Mouse (Mus musculus): ENCODE results near the gene Cacnb4.

Cacnb4 gene

DNA sequence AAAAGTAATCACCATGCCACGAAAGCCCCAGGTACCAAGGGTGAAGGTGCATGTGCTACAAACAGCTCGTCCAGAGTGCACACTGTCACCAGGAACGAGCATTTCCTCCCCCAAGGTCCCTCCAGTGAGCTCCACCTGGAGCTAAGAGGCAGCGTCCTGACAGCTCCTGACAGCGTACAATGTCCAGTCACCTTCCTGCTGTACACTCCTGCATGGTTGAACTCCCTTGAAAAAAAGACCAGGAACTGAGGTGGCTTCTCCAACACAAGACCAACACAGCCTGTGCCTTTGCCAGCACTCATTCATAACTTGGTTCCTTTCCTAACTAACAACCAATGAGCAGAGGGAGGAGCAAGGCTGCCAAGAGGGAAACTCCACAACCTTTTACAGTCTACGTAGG is 255.4 kb downstream of the Cacnb4 start:
- DNase-seq (ENCODE audit: low spot score), result no peak

GRCm38 (mm10) chr2:52420001-52420710 is 256.5 kb downstream of the Cacnb4 start:
- no peak for DNase-seq (ENCODE audit: low spot score)

- DNase-seq (ENCODE audit: low spot score), result no peak
Measured at GRCm38 (mm10) chr2:52419295-52419694, 257.3 kb downstream of the Cacnb4 start.

- DNase-seq (ENCODE audit: low spot score), result no peak
Measured at GRCm38 (mm10) chr2:52412524-52413037, 264.1 kb downstream of the Cacnb4 start.

- DNase-seq (ENCODE audit: low spot score), result no peak
Measured at GRCm38 (mm10) chr2:52406480-52406879, 270.2 kb downstream of the Cacnb4 start.

DNA sequence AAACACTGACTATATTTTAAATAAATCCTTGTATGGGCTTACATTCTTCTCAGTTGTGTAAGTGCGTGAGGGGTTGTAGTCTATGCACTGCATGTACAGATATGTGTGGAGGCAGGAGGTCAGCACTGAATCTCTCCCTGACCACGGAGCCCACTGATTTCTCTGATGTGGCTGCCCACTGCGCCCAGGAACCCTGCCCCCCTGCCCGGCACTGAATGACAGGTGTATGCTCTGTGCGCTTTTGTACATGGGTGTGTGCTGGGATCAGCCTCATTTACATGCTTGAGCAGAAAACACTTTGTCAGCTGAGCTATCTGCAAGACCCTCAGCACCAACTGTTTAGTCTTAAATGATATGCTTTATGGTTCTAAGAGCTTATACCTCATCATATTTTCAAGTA is 271.4 kb downstream of the Cacnb4 start:
- no peak for DNase-seq (ENCODE audit: low spot score)

GRCm38 (mm10) chr2:52394529-52394928 is 282.1 kb downstream of the Cacnb4 start:
- no peak for DNase-seq (ENCODE audit: low spot score)

GRCm38 (mm10) chr2:52390415-52390975 is 286.1 kb downstream of the Cacnb4 start:
- DNase-seq (ENCODE audit: low spot score), result no peak

GRCm38 (mm10) chr2:52389975-52390374 is 286.7 kb downstream of the Cacnb4 start:
- DNase-seq (ENCODE audit: low spot score), result no peak

DNA sequence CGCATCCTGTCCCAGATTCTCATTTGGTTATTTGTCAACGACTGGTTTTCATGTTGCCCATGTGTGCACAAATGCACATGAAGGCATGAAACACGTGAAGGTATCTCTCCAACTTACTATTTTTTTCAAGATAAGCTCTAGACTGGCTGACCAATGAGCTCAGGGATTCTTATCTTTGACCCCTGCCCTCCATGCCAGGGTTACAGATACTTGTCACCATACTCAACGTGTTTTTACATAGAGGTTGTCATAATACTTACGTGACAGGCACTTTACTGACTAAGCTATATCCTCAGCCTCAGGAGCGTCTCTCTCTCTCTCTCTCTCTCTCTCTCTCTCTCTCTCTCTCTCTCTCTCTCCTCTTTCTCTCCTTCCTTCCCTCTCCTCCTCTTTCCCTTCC is 290.2 kb downstream of the Cacnb4 start:
- no peak for DNase-seq (ENCODE audit: low spot score)

GRCm38 (mm10) chr2:52386037-52386436 is 290.6 kb downstream of the Cacnb4 start:
- DNase-seq (ENCODE audit: low spot score), result no peak

- DNase-seq (ENCODE audit: low spot score), result no peak
Measured at GRCm38 (mm10) chr2:52378848-52379261, 297.8 kb downstream of the Cacnb4 start.

DNA sequence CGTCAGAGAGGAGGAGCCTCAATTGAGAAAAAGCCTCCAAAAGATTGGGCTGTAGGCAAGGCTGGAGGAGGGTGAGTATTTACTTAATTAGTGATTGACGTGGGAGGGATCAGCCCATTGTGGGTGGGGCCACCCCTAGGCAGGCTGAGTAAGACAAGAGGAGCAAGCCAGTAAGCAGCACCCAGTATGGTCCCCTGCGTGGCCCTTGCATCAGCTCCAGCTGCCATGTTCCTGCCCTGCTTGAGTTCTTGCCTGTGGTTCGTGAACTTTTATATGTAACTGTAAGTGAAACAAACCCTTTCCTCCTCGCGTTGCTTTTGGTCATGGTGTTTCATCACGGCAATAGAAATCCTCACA is 298.2 kb downstream of the Cacnb4 start, which contains the start of gene Neb:
Gene Neb (minus strand): TSS at position 27 of the 357 bp plus-strand sequence.
- no peak for DNase-seq (ENCODE audit: low spot score)

All from ovary, postnatal 10 days (tissue).